Mouse (Mus musculus) hindbrain, embryonic 10.5 days (tissue): ENCODE measurements around the gene Col23a1. TPM values are rescaled to one million over a fixed set of nuclear protein-coding genes. Genes with fewer than 3 reads are reported as not detected.

Source experiments
- DNase-seq: peaks from one replicate; pipeline ENCODE4 v3.0.0-alpha.2; 2017; ENCODE audit warnings: low spot score
- H3K27ac ChIP-seq: fragments of 300-500 bp; sonication (generic); 2 replicates; pipeline ENCODE4 v1.5.1; 2016; ENCODE audit warnings: mild to moderate bottlenecking, moderate library complexity
- H3K27me3 ChIP-seq: fragments of 300-500 bp; sonication (generic); 2 replicates; pipeline ENCODE4 v1.6.1; 2016; ENCODE audit warnings: mild to moderate bottlenecking; ENCODE audit not compliant: poor library complexity, insufficient read depth, severe bottlenecking
- H3K36me3 ChIP-seq: fragments of 300-500 bp; sonication (generic); 2 replicates; pipeline ENCODE4 v1.6.1; 2016; ENCODE audit warnings: mild to moderate bottlenecking, moderate library complexity
- H3K4me1 ChIP-seq: fragments of 300-500 bp; sonication (generic); replicated peaks from 2 replicates; pipeline ENCODE4 v1.6.1; 2016; ENCODE audit warnings: mild to moderate bottlenecking
- H3K4me3 ChIP-seq: fragments of 300-500 bp; sonication (generic); 2 replicates; pipeline ENCODE4 v1.5.1; 2016; ENCODE audit warnings: mild to moderate bottlenecking, moderate library complexity
- H3K9me3 ChIP-seq: fragments of 300-500 bp; sonication (generic); 2 replicates; pipeline ENCODE4 v1.6.1; 2016; ENCODE audit warnings: mild to moderate bottlenecking, moderate library complexity
- WGBS: fragments of 180-500 bp; shearing (Covaris S2); methylation state at CpG from one replicate; pipeline ENCODE4 v1.1.7; 2016; 5-methylcytosine and 5-hydroxymethylcytosine counted together
- polyA plus RNA-seq: library from polyadenylated mRNA; unstranded; fragments of >200 nt; fragmentation: Nextera tagmentation; extraction: Ambion mirVana; gene quantifications from 2 replicates; pipeline ENCODE4 v1.2.1, GENCODE M21; 2016

Gene Col23a1
- polyA plus RNA-seq, 1 experiment from 2014 or later = 16.6 TPM

GRCm38 (mm10) chr11:51295742-51296141 lies 6.0 kb downstream of the Col23a1 start:
- peaks cover 9% of the 10 kb centered on the region for H3K4me1 ChIP-seq
- peaks cover 5% of the 10 kb centered on the region; the same call in 1 of the 2 replicates for H3K9me3 ChIP-seq
- WGBS = 79% methylated on average over 3 of the region's 3 CpGs
- no peak overlapping the region for H3K4me3 ChIP-seq
- no peak for DNase-seq
- H3K36me3 ChIP-seq = peaks cover 9% of the 10 kb centered on the region; the same call in 1 of the 2 replicates
- peaks cover 10% of the 10 kb centered on the region for H3K27me3 ChIP-seq
- H3K27ac ChIP-seq = no peak overlapping the region

- H3K9me3 ChIP-seq = peaks cover 5% of the 10 kb centered on the region; the same call in 1 of the 2 replicates
- WGBS = 83% methylated on average over 4 of the region's 4 CpGs
- H3K4me1 ChIP-seq = no peaks in the 10 kb centered on the region
- peaks cover 9% of the 10 kb centered on the region; the same call in 1 of the 2 replicates for H3K36me3 ChIP-seq
- no peak overlapping the region for H3K4me3 ChIP-seq
- no peak overlapping the region for H3K27ac ChIP-seq
- no peak for DNase-seq
- no peaks in the 10 kb centered on the region for H3K27me3 ChIP-seq
Observed at GRCm38 (mm10) chr11:51298691-51299090, 9.0 kb downstream of the Col23a1 start.

GRCm38 (mm10) chr11:51302396-51302795 lies 12.7 kb downstream of the Col23a1 start:
- H3K4me3 ChIP-seq = no peak overlapping the region
- no peaks in the 10 kb centered on the region for H3K36me3 ChIP-seq
- DNase-seq = no peak
- no peak overlapping the region for H3K27ac ChIP-seq
- H3K27me3 ChIP-seq = no peaks in the 10 kb centered on the region
- WGBS = 86% methylated on average over 5 of the region's 5 CpGs
- H3K9me3 ChIP-seq = no peaks in the 10 kb centered on the region
- H3K4me1 ChIP-seq = peaks cover 6% of the 10 kb centered on the region

- H3K4me3 ChIP-seq = no peak overlapping the region
- DNase-seq = peak; percentile 10
- no peaks in the 10 kb centered on the region for H3K36me3 ChIP-seq
- no peaks in the 10 kb centered on the region for H3K9me3 ChIP-seq
- no peaks in the 10 kb centered on the region for H3K27me3 ChIP-seq
- WGBS = 67% methylated on average over 12 of the region's 12 CpGs
- no peak overlapping the region for H3K27ac ChIP-seq
- peaks cover 6% of the 10 kb centered on the region for H3K4me1 ChIP-seq
Observed at GRCm38 (mm10) chr11:51303981-51304553, 14.3 kb downstream of the Col23a1 start.

GRCm38 (mm10) chr11:51308306-51308705 lies 18.6 kb downstream of the Col23a1 start:
- no peaks in the 10 kb centered on the region for H3K9me3 ChIP-seq
- no peak overlapping the region for H3K4me3 ChIP-seq
- no peak for DNase-seq
- WGBS = 75% methylated on average over 5 of the region's 5 CpGs
- peaks cover 6% of the 10 kb centered on the region for H3K4me1 ChIP-seq
- H3K27me3 ChIP-seq = no peaks in the 10 kb centered on the region
- no peaks in the 10 kb centered on the region for H3K36me3 ChIP-seq
- H3K27ac ChIP-seq = no peak overlapping the region

- H3K9me3 ChIP-seq = no peaks in the 10 kb centered on the region
- H3K4me3 ChIP-seq = no peak overlapping the region
- WGBS = 93% methylated on average over 8 of the region's 8 CpGs
- no peaks in the 10 kb centered on the region for H3K36me3 ChIP-seq
- H3K27ac ChIP-seq = no peak overlapping the region
- H3K27me3 ChIP-seq = no peaks in the 10 kb centered on the region
- 0 out of 2 replicates have a peak, but pooled peaks cover 6% of the 10 kb centered on the region for H3K4me1 ChIP-seq
- DNase-seq = no peak
Observed at GRCm38 (mm10) chr11:51311846-51312245, 22.1 kb downstream of the Col23a1 start.

GRCm38 (mm10) chr11:51315991-51316810 lies 26.5 kb downstream of the Col23a1 start:
- Histone ChIP-seq H3K4me3 (no peak overlapping the region), H3K4me1 (peaks cover 13% of the 10 kb centered on the region), H3K36me3 (no peaks in the 10 kb centered on the region), H3K27ac (no peak overlapping the region), H3K27me3 (no peaks in the 10 kb centered on the region), H3K9me3 (no peaks in the 10 kb centered on the region)
- DNase-seq = no peak
- 80% methylated on average over 7 of the region's 7 CpGs for WGBS

GRCm38 (mm10) chr11:51320609-51321008 lies 30.9 kb downstream of the Col23a1 start:
- no peak for DNase-seq
- H3K36me3 ChIP-seq = no peaks in the 10 kb centered on the region
- H3K4me1 ChIP-seq = peaks cover 13% of the 10 kb centered on the region
- no peak overlapping the region for H3K4me3 ChIP-seq
- H3K27me3 ChIP-seq = no peaks in the 10 kb centered on the region
- H3K27ac ChIP-seq = no peak overlapping the region
- H3K9me3 ChIP-seq = no peaks in the 10 kb centered on the region

GRCm38 (mm10) chr11:51326908-51327307 lies 37.2 kb downstream of the Col23a1 start:
- 72% methylated on average over 6 of the region's 6 CpGs for WGBS
- no peak overlapping the region for H3K4me3 ChIP-seq
- H3K4me1 ChIP-seq = 0 out of 2 replicates have a peak, but pooled peaks cover 4% of the 10 kb centered on the region
- H3K9me3 ChIP-seq = no peaks in the 10 kb centered on the region
- no peaks in the 10 kb centered on the region for H3K27me3 ChIP-seq
- DNase-seq = no peak
- H3K36me3 ChIP-seq = no peaks in the 10 kb centered on the region
- H3K27ac ChIP-seq = no peak overlapping the region

GRCm38 (mm10) chr11:51328387-51328942 lies 38.7 kb downstream of the Col23a1 start:
- no peak overlapping the region for H3K27ac ChIP-seq
- H3K4me3 ChIP-seq = no peak overlapping the region
- no peak for DNase-seq
- H3K27me3 ChIP-seq = no peaks in the 10 kb centered on the region
- no peaks in the 10 kb centered on the region for H3K9me3 ChIP-seq
- 91% methylated on average over 12 of the region's 12 CpGs for WGBS
- 0 out of 2 replicates have a peak, but pooled peaks cover 4% of the 10 kb centered on the region for H3K4me1 ChIP-seq
- no peaks in the 10 kb centered on the region for H3K36me3 ChIP-seq

- 0 out of 2 replicates have a peak, but pooled peaks cover 4% of the 10 kb centered on the region for H3K4me1 ChIP-seq
- H3K36me3 ChIP-seq = no peaks in the 10 kb centered on the region
- no peaks in the 10 kb centered on the region for H3K9me3 ChIP-seq
- 84% methylated on average over 11 of the region's 11 CpGs for WGBS
- no peaks in the 10 kb centered on the region for H3K27me3 ChIP-seq
- no peak overlapping the region for H3K27ac ChIP-seq
- no peak for DNase-seq
- H3K4me3 ChIP-seq = no peak overlapping the region
Observed at GRCm38 (mm10) chr11:51329837-51330714, 40.4 kb downstream of the Col23a1 start.

- no peak overlapping the region for H3K27ac ChIP-seq
- no peak for DNase-seq
- WGBS = 89% methylated on average over 5 of the region's 5 CpGs
Observed at GRCm38 (mm10) chr11:51334017-51334416, 44.3 kb downstream of the Col23a1 start.

More at GRCm38 (mm10) chr11:51334017-51334416, 44.3 kb downstream of the Col23a1 start:
- Histone ChIP-seq H3K36me3 (no peaks in the 10 kb centered on the region), H3K4me3 (no peak overlapping the region), H3K27me3 (no peaks in the 10 kb centered on the region), H3K9me3 (no peaks in the 10 kb centered on the region), H3K4me1 (0 out of 2 replicates have a peak, but pooled peaks cover 3% of the 10 kb centered on the region)
